Mouse (Mus musculus): ENCODE measurements around the gene Ptchd1. TPM values are rescaled to one million over a fixed set of nuclear protein-coding genes. Genes with fewer than 3 reads are reported as not detected.

Gene Ptchd1
- polyA plus RNA-seq, 1 experiment from 2014 or later = 1.6 TPM

GRCm38 (mm10) chrX:155592467-155592866, 31.1 kb downstream of the Ptchd1 start:
- ATAC-seq = no peak
- Histone ChIP-seq H3K27me3 (no peaks in the 10 kb centered on the region), H3K9ac (no peak overlapping the region), H3K27ac (no peak overlapping the region), H3K4me1 (no peaks in the 10 kb centered on the region), H3K4me2 (no peak overlapping the region), H3K9me3 (replicated peaks) (no peaks in the 10 kb centered on the region), H3K36me3 (ENCODE audit: poor library complexity, severe bottlenecking) (no peaks in the 10 kb centered on the region), H3K4me3 (no peak overlapping the region)
- WGBS = 73% methylated on average over 2 of the region's 2 CpGs

GRCm38 (mm10) chrX:155591490-155591889, 32.1 kb downstream of the Ptchd1 start:
- Histone ChIP-seq H3K4me2 (no peak overlapping the region), H3K4me1 (no peaks in the 10 kb centered on the region), H3K4me3 (no peak overlapping the region), H3K9ac (no peak overlapping the region), H3K9me3 (replicated peaks) (no peaks in the 10 kb centered on the region), H3K27ac (no peak overlapping the region), H3K36me3 (ENCODE audit: poor library complexity, severe bottlenecking) (no peaks in the 10 kb centered on the region), H3K27me3 (no peaks in the 10 kb centered on the region)
- 87% methylated on average over 3 of the region's 3 CpGs for WGBS
- ATAC-seq = no peak

GRCm38 (mm10) chrX:155584586-155584985, 39.0 kb downstream of the Ptchd1 start:
- 83% methylated on average over 2 of the region's 2 CpGs for WGBS
- Histone ChIP-seq H3K4me3 (no peak overlapping the region), H3K36me3 (ENCODE audit: poor library complexity, severe bottlenecking) (no peaks in the 10 kb centered on the region), H3K4me1 (no peaks in the 10 kb centered on the region), H3K9ac (no peak overlapping the region), H3K4me2 (no peak overlapping the region), H3K27ac (no peak overlapping the region), H3K27me3 (no peaks in the 10 kb centered on the region), H3K9me3 (replicated peaks) (no peaks in the 10 kb centered on the region)
- ATAC-seq = no peak

GRCm38 (mm10) chrX:155579791-155580190, 43.8 kb downstream of the Ptchd1 start:
- Histone ChIP-seq H3K27ac (no peak overlapping the region), H3K27me3 (no peaks in the 10 kb centered on the region), H3K36me3 (ENCODE audit: poor library complexity, severe bottlenecking) (no peaks in the 10 kb centered on the region), H3K9me3 (replicated peaks) (no peaks in the 10 kb centered on the region), H3K4me2 (no peak overlapping the region), H3K4me1 (no peaks in the 10 kb centered on the region), H3K4me3 (no peak overlapping the region), H3K9ac (no peak overlapping the region)
- ATAC-seq = no peak

GRCm38 (mm10) chrX:155572396-155572795, 51.2 kb downstream of the Ptchd1 start:
- no peak overlapping the region for H3K4me2 ChIP-seq
- no peak for ATAC-seq
- no peaks in the 10 kb centered on the region for H3K36me3 ChIP-seq (ENCODE audit: poor library complexity, severe bottlenecking)

GRCm38 (mm10) chrX:155543780-155544179, 79.8 kb downstream of the Ptchd1 start:
- no peak overlapping the region for H3K4me3 ChIP-seq
- H3K9ac ChIP-seq = no peak overlapping the region
- H3K36me3 ChIP-seq (ENCODE audit: poor library complexity, severe bottlenecking) = no peaks in the 10 kb centered on the region
- no peak for ATAC-seq
- H3K27me3 ChIP-seq = no peaks in the 10 kb centered on the region
- H3K9me3 ChIP-seq (replicated peaks) = no peaks in the 10 kb centered on the region
- no peaks in the 10 kb centered on the region for H3K4me1 ChIP-seq
- no peak overlapping the region for H3K27ac ChIP-seq
- no peak overlapping the region for H3K4me2 ChIP-seq

More at GRCm38 (mm10) chrX:155572396-155572795, 51.2 kb downstream of the Ptchd1 start:
- H3K27me3 ChIP-seq = no peaks in the 10 kb centered on the region
- no peaks in the 10 kb centered on the region for H3K9me3 ChIP-seq (replicated peaks)
- no peak overlapping the region for H3K9ac ChIP-seq
- H3K4me1 ChIP-seq = no peaks in the 10 kb centered on the region
- no peak overlapping the region for H3K27ac ChIP-seq
- no peak overlapping the region for H3K4me3 ChIP-seq

Other genes with a start within 250 kb of the Ptchd1 start
- not detected in 2 replicates for gene Gm15155, start 927 bp upstream of the Ptchd1 start, polyA plus RNA-seq (2015; fragmentation: Nextera tagmentation; extraction: Ambion mirVana)